ENCODE assay signal across 32 mouse cellular contexts in the genomic region with DNA sequence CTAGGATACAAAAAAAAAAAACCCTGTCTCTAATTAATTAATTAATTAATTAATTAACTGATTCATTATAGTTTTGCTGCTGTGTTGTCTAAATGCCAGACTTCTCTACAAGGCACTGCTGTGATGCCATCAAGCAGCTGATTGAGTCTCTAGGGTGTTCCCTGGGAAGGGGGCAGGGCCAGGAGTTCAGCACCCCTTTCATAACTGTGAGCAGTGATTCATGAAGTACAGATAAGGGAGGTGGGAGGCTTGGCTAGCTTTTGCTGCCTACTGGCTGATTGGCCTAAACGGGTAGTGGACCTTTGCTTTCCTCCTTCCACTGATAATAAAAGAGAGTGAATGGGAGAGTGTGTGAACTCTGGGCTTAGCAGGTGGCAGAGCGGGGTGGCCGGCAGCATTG.
A peak's percentile ranks its signal among the peaks of the same experiment; 100 is the strongest.
DNase-seq lines count a peak whose midpoint lies in the region; ATAC-seq lines count a peak whose summit lies in the region.
"Had no signal": no experiment of that assay in that cellular context is flagged by ENCODE, and none has a peak within 500 bp of the region (broad histone marks: within the 10 kb centered on the region; RNA-seq: fewer than 3 reads in every experiment).

No protein-coding gene starts in this region.

- no peak overlapping the region for H3K4me2 ChIP-seq in kidney, embryonic 15.5 days
- no peak overlapping the region for H3K4me2 ChIP-seq in stomach, embryonic 14.5 days (replicated peaks; ENCODE audit: low read depth, low read length)
- H3K4me2 ChIP-seq: embryonic facial prominence, embryonic 13.5 days; forebrain, embryonic 15.5 days; heart, embryonic 11.5 days; hindbrain, embryonic 12.5 days; midbrain, embryonic 11.5 days; neural tube, embryonic 12.5 days had no signal

- H3K9ac ChIP-seq in kidney, embryonic 15.5 days, result no peak overlapping the region
- H3K9ac ChIP-seq in stomach, embryonic 14.5 days (replicated peaks; ENCODE audit: low read depth, low read length), result no peak overlapping the region
- H3K9ac ChIP-seq: embryonic facial prominence, embryonic 13.5 days; forebrain, embryonic 15.5 days; hindbrain, embryonic 12.5 days; liver, embryonic 14.5 days; neural tube, embryonic 12.5 days had no signal

- H3K27me3 ChIP-seq in kidney, embryonic 15.5 days, result no peaks in the 10 kb centered on the region
- no peaks in the 10 kb centered on the region for H3K27me3 ChIP-seq in stomach, embryonic 14.5 days (ENCODE audit: control insufficient read depth, insufficient read depth, low read length)
- H3K27me3 ChIP-seq: embryonic facial prominence, embryonic 13.5 days; forebrain, embryonic 15.5 days; hindbrain, embryonic 12.5 days; neural tube, embryonic 12.5 days had no signal

- no peak overlapping the region for H3K27ac ChIP-seq in kidney, embryonic 15.5 days
- no peak overlapping the region for H3K27ac ChIP-seq in stomach, embryonic 14.5 days (ENCODE audit: low read length)
- H3K27ac ChIP-seq: embryonic facial prominence, embryonic 13.5 days; forebrain, embryonic 10.5 days; forebrain, embryonic 15.5 days; hindbrain, embryonic 12.5 days; hindbrain, postnatal 0 days; liver, embryonic 14.5 days; neural tube, embryonic 12.5 days had no signal

- 77% methylated on average over 3 of the region's 3 CpGs for WGBS in kidney, embryonic 15.5 days
- WGBS in stomach, embryonic 14.5 days, result 80% methylated on average over 3 of the region's 3 CpGs

- no peak for DNase-seq in kidney, adult 8-10 months
- DNase-seq in Muller cell, postnatal 12 days (ENCODE audit: inconsistent ontology term), result peak; percentile 35
- peak; percentile 29 to 37 for DNase-seq in adrenal gland, postnatal 36 days
- DNase-seq in cerebellum, adult 9-11 months, result no peak
- DNase-seq in lung, postnatal 4 days, result no peak
- DNase-seq: B cell, adult 2 months; cerebellum, adult 11-12 months; cerebellum, postnatal 10 days; gastrocnemius, postnatal 25 days; heart, adult 11 months; heart, postnatal 36 days; kidney, adult 18-20 months; liver; lung, adult 2 months; lung, postnatal 10 days; right cerebral cortex, postnatal 4 days; thymus, adult 2 months; thymus, postnatal 36 days had no signal

- H3K4me3 ChIP-seq in kidney, embryonic 15.5 days (replicated peaks), result no peak overlapping the region
- no peak overlapping the region for H3K4me3 ChIP-seq in stomach, embryonic 14.5 days (ENCODE audit: low read depth, low read length)
- H3K4me3 ChIP-seq: embryonic facial prominence, embryonic 13.5 days; forebrain, embryonic 10.5 days; forebrain, embryonic 15.5 days; hindbrain, embryonic 12.5 days; myocyte; neural tube, embryonic 12.5 days had no signal

- no peaks in the 10 kb centered on the region; the same call in 1 of the 2 replicates for H3K9me3 ChIP-seq in kidney, embryonic 15.5 days (replicated peaks)
- peaks cover 3% of the 10 kb centered on the region; the same call in 1 of the 2 replicates for H3K9me3 ChIP-seq in stomach, embryonic 14.5 days (ENCODE audit: control insufficient read depth, low read depth, low read length)
- H3K9me3 ChIP-seq: forebrain, embryonic 10.5 days; neural tube, embryonic 12.5 days had no signal

- 0 out of 2 replicates have a peak, but pooled peaks have one; percentile 58 for ATAC-seq in kidney, embryonic 15.5 days (replicated peaks; ENCODE audit: low FRiP score)
- peak; percentile 63 for ATAC-seq in stomach, embryonic 14.5 days (ENCODE audit: insufficient number of reproducible peaks, insufficient read depth, low FRiP score, low read depth)
- ATAC-seq: activated CD4-positive, CD25-positive, alpha-beta regulatory T cell, adult 4 months; forebrain, embryonic 15.5 days; hindbrain, postnatal 0 days; midbrain, embryonic 16.5 days had no signal

- H3K36me3 ChIP-seq in kidney, embryonic 15.5 days, result peaks cover 14% of the 10 kb centered on the region
- no peaks in the 10 kb centered on the region for H3K36me3 ChIP-seq in stomach, embryonic 14.5 days (ENCODE audit: control insufficient read depth, insufficient read depth, low read length)
- H3K36me3 ChIP-seq: forebrain, embryonic 15.5 days; hindbrain, embryonic 12.5 days; neural tube, embryonic 12.5 days had no signal

- peaks cover 10% of the 10 kb centered on the region; the same call in 1 of the 2 replicates for H3K4me1 ChIP-seq in kidney, embryonic 15.5 days
- no peaks in the 10 kb centered on the region for H3K4me1 ChIP-seq in stomach, embryonic 14.5 days (ENCODE audit: control insufficient read depth, insufficient read depth, low read length)
- H3K4me1 ChIP-seq: embryonic facial prominence, embryonic 13.5 days; forebrain, embryonic 15.5 days; hindbrain, embryonic 12.5 days; neural tube, embryonic 12.5 days had no signal

Comparison
In these comparisons a context has a peak if more than half of its experiments do, and no peak if none do; other contexts are left out.
1. DNase-seq: peak in Muller cell, postnatal 12 days (single experiment) and adrenal gland, postnatal 36 days (2 of 2); none in kidney, adult 8-10 months (0 of 2), cerebellum, adult 9-11 months (single experiment) and lung, postnatal 4 days (0 of 2).